Mouse (Mus musculus) spleen, postnatal 10 days (tissue): ENCODE measurements around the gene Fgf7.

Experiments
- DNase-seq, 2 experiments: peaks; one replicate each; pipeline ENCODE4 v3.0.0; 2021 to 2022; ENCODE audit warnings: low spot score in 2 of 2

The Fgf7 gene

GRCm38 (mm10) chr2:126034379-126035005 lies at the start of gene Fgf7:
Fgf7 (plus strand) TSS chr2:126034658.
- no peak for DNase-seq

- no peak for DNase-seq
Measured at GRCm38 (mm10) chr2:126002291-126002690, 32.2 kb upstream of the Fgf7 start.

GRCm38 (mm10) chr2:126006088-126006487 lies 28.4 kb upstream of the Fgf7 start:
- DNase-seq: peak; percentile 10 to 58

- no peak for DNase-seq
Measured at GRCm38 (mm10) chr2:126006742-126007141, 27.7 kb upstream of the Fgf7 start.

- no peak for DNase-seq
Measured at GRCm38 (mm10) chr2:126014989-126015710, 19.3 kb upstream of the Fgf7 start.

GRCm38 (mm10) chr2:126015763-126016473 lies 18.5 kb upstream of the Fgf7 start:
- no peak for DNase-seq

GRCm38 (mm10) chr2:126031186-126031900 lies 3.1 kb upstream of the Fgf7 start:
- no peak for DNase-seq

GRCm38 (mm10) chr2:126033114-126033972 lies 1.1 kb upstream of the Fgf7 start:
- no peak for DNase-seq

- no peak for DNase-seq
Measured at GRCm38 (mm10) chr2:126035013-126035770, 734 bp downstream of the Fgf7 start.

GRCm38 (mm10) chr2:126036121-126036520 lies 1.7 kb downstream of the Fgf7 start:
- no peak for DNase-seq

- DNase-seq: no peak
Measured at GRCm38 (mm10) chr2:126038221-126039000, 4.0 kb downstream of the Fgf7 start.

- DNase-seq: no peak
Measured at GRCm38 (mm10) chr2:126039414-126039891, 5.0 kb downstream of the Fgf7 start.

- no peak for DNase-seq
Measured at GRCm38 (mm10) chr2:126040651-126041050, 6.2 kb downstream of the Fgf7 start.

- DNase-seq: no peak
Measured at GRCm38 (mm10) chr2:126041237-126041636, 6.8 kb downstream of the Fgf7 start.

GRCm38 (mm10) chr2:126042674-126043073 lies 8.2 kb downstream of the Fgf7 start:
- no peak for DNase-seq

GRCm38 (mm10) chr2:126045621-126046020 lies 11.2 kb downstream of the Fgf7 start:
- no peak for DNase-seq

- no peak for DNase-seq
Measured at GRCm38 (mm10) chr2:126052749-126053557, 18.5 kb downstream of the Fgf7 start.

- no peak for DNase-seq
Measured at GRCm38 (mm10) chr2:126053657-126054056, 19.2 kb downstream of the Fgf7 start.

GRCm38 (mm10) chr2:126060595-126060994 lies 26.1 kb downstream of the Fgf7 start:
- no peak for DNase-seq
